Mouse (Mus musculus) lung, postnatal 10 days (tissue): ENCODE measurements at regions not wholly inside any gene's neighbourhood (a gene's known extent, or its start where the extent isn't known, plus 50 kb on each side); places are given as distances from the start of the nearest gene placed in this dataset.

Experiments
- DNase-seq: peaks from one replicate; pipeline ENCODE4 v3.0.0; 2021

GRCm38 (mm10) chrX:14091661-14092060, 119.3 kb upstream of the H2al1n start:
- DNase-seq = no peak

- DNase-seq = no peak
These were observed 77.4 kb upstream of the H2al1n start for GRCm38 (mm10) chrX:14133571-14133970.

GRCm38 (mm10) chrX:14134600-14134999, 76.3 kb upstream of the H2al1n start:
- no peak for DNase-seq

GRCm38 (mm10) chrX:14138481-14138880, 72.5 kb upstream of the H2al1n start:
- DNase-seq = peak; percentile 57
